Mouse (Mus musculus): ENCODE results near the gene Hapln4. TPM values are rescaled to one million over a fixed set of nuclear protein-coding genes. Genes with fewer than 3 reads are reported as not detected.

Hapln4 gene
- polyA plus RNA-seq, 1 experiment from 2014 or later = not detected

- Histone ChIP-seq H3K9me3 (ENCODE audit: low read length) (no peaks in the 10 kb centered on the region), H3K27ac (ENCODE audit: low read length) (no peak overlapping the region), H3K4me3 (ENCODE audit: low read depth, low read length) (no peak overlapping the region), H3K4me1 (ENCODE audit: insufficient read depth, low read depth, low read length) (no peaks in the 10 kb centered on the region), H3K4me2 (replicated peaks; ENCODE audit: low read depth, low read length) (no peak overlapping the region), H3K27me3 (replicated peaks; ENCODE audit: insufficient read depth, low read length) (peaks cover 30% of the 10 kb centered on the region), H3K36me3 (ENCODE audit: insufficient read depth, low read length) (no peaks in the 10 kb centered on the region), H3K9ac (replicated peaks; ENCODE audit: low read depth) (no peak overlapping the region)
- WGBS = 44% methylated on average over 23 of the region's 23 CpGs
- no peak for TF ChIP-seq CTCF (IDR thresholded peaks at IDR 0.05)
- TF ChIP-seq EP300 (IDR thresholded peaks at IDR 0.05) = no peak
- ATAC-seq = no peak
- no peak for DNase-seq (ENCODE audit: low spot score)
Observed at GRCm38 (mm10) chr8:70111192-70111795, 28.0 kb downstream of the Hapln4 start.

GRCm38 (mm10) chr8:70112401-70113016, 29.3 kb downstream of the Hapln4 start:
- Histone ChIP-seq H3K27me3 (replicated peaks; ENCODE audit: insufficient read depth, low read length) (peaks cover 32% of the 10 kb centered on the region), H3K4me3 (ENCODE audit: low read depth, low read length) (no peak overlapping the region)
- 9% methylated on average over 43 of the region's 43 CpGs for WGBS

GRCm38 (mm10) chr8:70114488-70114887, 31.2 kb downstream of the Hapln4 start:
- Histone ChIP-seq H3K4me3 (ENCODE audit: low read depth, low read length) (no peak overlapping the region), H3K9me3 (ENCODE audit: low read length) (no peaks in the 10 kb centered on the region), H3K4me1 (ENCODE audit: insufficient read depth, low read depth, low read length) (no peaks in the 10 kb centered on the region), H3K27ac (ENCODE audit: low read length) (no peak overlapping the region), H3K9ac (replicated peaks; ENCODE audit: low read depth) (no peak overlapping the region), H3K27me3 (replicated peaks; ENCODE audit: insufficient read depth, low read length) (peaks cover 32% of the 10 kb centered on the region), H3K4me2 (replicated peaks; ENCODE audit: low read depth, low read length) (no peak overlapping the region), H3K36me3 (ENCODE audit: insufficient read depth, low read length) (no peaks in the 10 kb centered on the region)
- WGBS = 19% methylated on average over 6 of the region's 6 CpGs
- DNase-seq (ENCODE audit: low spot score) (no peak), ATAC-seq (no peak)
- TF ChIP-seq CTCF (IDR thresholded peaks at IDR 0.05) = no peak
- TF ChIP-seq EP300 (IDR thresholded peaks at IDR 0.05) = no peak

More at GRCm38 (mm10) chr8:70112401-70113016, 29.3 kb downstream of the Hapln4 start:
- DNase-seq (ENCODE audit: low spot score) (no peak), ATAC-seq (no peak)
- Histone ChIP-seq H3K4me2 (replicated peaks; ENCODE audit: low read depth, low read length) (no peak overlapping the region), H3K27ac (ENCODE audit: low read length) (no peak overlapping the region), H3K9ac (replicated peaks; ENCODE audit: low read depth) (no peak overlapping the region), H3K9me3 (ENCODE audit: low read length) (no peaks in the 10 kb centered on the region), H3K36me3 (ENCODE audit: insufficient read depth, low read length) (no peaks in the 10 kb centered on the region), H3K4me1 (ENCODE audit: insufficient read depth, low read depth, low read length) (no peaks in the 10 kb centered on the region)
- no peak for TF ChIP-seq EP300 (IDR thresholded peaks at IDR 0.05)
- TF ChIP-seq CTCF (IDR thresholded peaks at IDR 0.05) = no peak

- no peak overlapping the region for H3K9ac ChIP-seq (replicated peaks; ENCODE audit: low read depth)
- no peaks in the 10 kb centered on the region for H3K36me3 ChIP-seq (ENCODE audit: insufficient read depth, low read length)
- H3K27ac ChIP-seq (ENCODE audit: low read length) = no peak overlapping the region
- TF ChIP-seq EP300 (IDR thresholded peaks at IDR 0.05) = no peak
- no peak for TF ChIP-seq CTCF (IDR thresholded peaks at IDR 0.05)
- H3K9me3 ChIP-seq (ENCODE audit: low read length) = no peaks in the 10 kb centered on the region
- H3K27me3 ChIP-seq (replicated peaks; ENCODE audit: insufficient read depth, low read length) = peaks cover 33% of the 10 kb centered on the region
- H3K4me2 ChIP-seq (replicated peaks; ENCODE audit: low read depth, low read length) = no peak overlapping the region
- ATAC-seq = no peak
- 65% methylated on average over 13 of the region's 13 CpGs for WGBS
- no peak for DNase-seq (ENCODE audit: low spot score)
- no peak overlapping the region for H3K4me3 ChIP-seq (ENCODE audit: low read depth, low read length)
- H3K4me1 ChIP-seq (ENCODE audit: insufficient read depth, low read depth, low read length) = no peaks in the 10 kb centered on the region
Observed at GRCm38 (mm10) chr8:70114892-70115291, 31.6 kb downstream of the Hapln4 start.

GRCm38 (mm10) chr8:70117611-70118010, 34.4 kb downstream of the Hapln4 start:
- TF ChIP-seq EP300 (IDR thresholded peaks at IDR 0.05) = no peak
- no peak for TF ChIP-seq CTCF (IDR thresholded peaks at IDR 0.05)
- H3K9me3 ChIP-seq (ENCODE audit: low read length) = no peaks in the 10 kb centered on the region
- H3K36me3 ChIP-seq (ENCODE audit: insufficient read depth, low read length) = no peaks in the 10 kb centered on the region
- no peak overlapping the region for H3K9ac ChIP-seq (replicated peaks; ENCODE audit: low read depth)
- H3K4me1 ChIP-seq (ENCODE audit: insufficient read depth, low read depth, low read length) = no peaks in the 10 kb centered on the region
- H3K27me3 ChIP-seq (replicated peaks; ENCODE audit: insufficient read depth, low read length) = peaks cover 19% of the 10 kb centered on the region; the same call in 1 of the 2 replicates
- H3K4me3 ChIP-seq (ENCODE audit: low read depth, low read length) = no peak overlapping the region
- no peak overlapping the region for H3K4me2 ChIP-seq (replicated peaks; ENCODE audit: low read depth, low read length)
- peak; percentile 47 for DNase-seq (ENCODE audit: low spot score)
- WGBS = 7% methylated on average over 9 of the region's 9 CpGs
- ATAC-seq = no peak
- H3K27ac ChIP-seq (ENCODE audit: low read length) = no peak overlapping the region

GRCm38 (mm10) chr8:70118726-70119700, 35.8 kb downstream of the Hapln4 start:
- Histone ChIP-seq H3K9ac (replicated peaks; ENCODE audit: low read depth) (no peak overlapping the region), H3K4me2 (replicated peaks; ENCODE audit: low read depth, low read length) (no peak overlapping the region), H3K27ac (ENCODE audit: low read length) (no peak overlapping the region), H3K4me1 (ENCODE audit: insufficient read depth, low read depth, low read length) (no peaks in the 10 kb centered on the region), H3K36me3 (ENCODE audit: insufficient read depth, low read length) (no peaks in the 10 kb centered on the region), H3K9me3 (ENCODE audit: low read length) (no peaks in the 10 kb centered on the region), H3K27me3 (replicated peaks; ENCODE audit: insufficient read depth, low read length) (peaks cover 10% of the 10 kb centered on the region; the same call in 1 of the 2 replicates), H3K4me3 (ENCODE audit: low read depth, low read length) (no peak overlapping the region)
- DNase-seq (ENCODE audit: low spot score) = no peak
- WGBS = 13% methylated on average over 17 of the region's 17 CpGs
- TF ChIP-seq EP300 (IDR thresholded peaks at IDR 0.05) = no peak
- no peak for TF ChIP-seq CTCF (IDR thresholded peaks at IDR 0.05)
- no peak for ATAC-seq

Measured in lung, postnatal 0 days (tissue).